Mouse (Mus musculus) T-cell, adult 66 days (primary cell): ENCODE results near the gene Glb1l3. TPM values are rescaled to one million over a fixed set of nuclear protein-coding genes. Genes with fewer than 3 reads are reported as not detected.

ENCODE experiments used
- total RNA-seq, 2 experiments: library from RNA; stranded (reverse); gene quantifications; 3 replicates in 1 of 2; 4 replicates in 1 of 2; pipeline ENCODE4 v1.2.4; 2023

Glb1l3 gene
- not detected for total RNA-seq

DNA sequence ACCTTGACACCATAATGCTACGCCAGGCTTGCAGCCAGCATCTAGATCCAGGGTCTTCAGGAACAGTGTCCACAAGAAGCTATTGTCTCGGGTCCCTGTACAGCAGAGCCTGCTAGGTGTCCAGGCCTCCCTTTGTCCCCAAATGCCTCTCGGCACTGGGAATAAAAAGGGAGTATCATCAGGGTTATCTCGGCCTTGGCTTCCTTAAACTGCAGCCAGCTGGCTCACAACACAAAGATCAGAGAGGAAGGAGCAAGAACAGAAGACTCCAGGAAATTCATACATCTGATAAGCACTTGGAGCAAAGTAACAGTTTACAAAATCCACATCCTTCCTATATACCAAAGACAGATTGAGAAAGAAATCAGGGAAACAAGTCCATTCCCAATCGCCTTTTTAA lies at the start of gene Glb1l3:
Glb1l3 (minus strand) TSS at position 140 of the 400 bp plus-strand sequence.

GRCm38 (mm10) chr9:26805935-26806666 lies 54.6 kb downstream of the Glb1l3 start, which contains the start of gene Glb1l2:
Gene Glb1l2 (minus strand): TSS chr9:26806468.

Other genes starting within 250 kb of the Glb1l3 start
- gene B3gat1, start 127.2 kb downstream of the Glb1l3 start, total RNA-seq = not detected
- not detected for gene Glb1l2, start 54.4 kb downstream of the Glb1l3 start, total RNA-seq
- gene Gm1110, start 62.2 kb upstream of the Glb1l3 start, total RNA-seq = not detected
- 10 to 100 TPM; 35.4 to 38.0 TPM for gene Acad8, start 138.7 kb upstream of the Glb1l3 start, total RNA-seq
- gene Thyn1, start 138.8 kb upstream of the Glb1l3 start, total RNA-seq = 10 to 100 TPM; 23.1 to 31.2 TPM
- gene Vps26b, start 169.2 kb upstream of the Glb1l3 start, total RNA-seq = 10 to 100 TPM; 58.2 to 61.2 TPM
- gene Ncapd3, start 169.3 kb upstream of the Glb1l3 start, total RNA-seq = 10 to 100 TPM; 57.4 to 60.5 TPM